8 mouse cellular contexts compared by ENCODE assay signal in the genomic region with DNA sequence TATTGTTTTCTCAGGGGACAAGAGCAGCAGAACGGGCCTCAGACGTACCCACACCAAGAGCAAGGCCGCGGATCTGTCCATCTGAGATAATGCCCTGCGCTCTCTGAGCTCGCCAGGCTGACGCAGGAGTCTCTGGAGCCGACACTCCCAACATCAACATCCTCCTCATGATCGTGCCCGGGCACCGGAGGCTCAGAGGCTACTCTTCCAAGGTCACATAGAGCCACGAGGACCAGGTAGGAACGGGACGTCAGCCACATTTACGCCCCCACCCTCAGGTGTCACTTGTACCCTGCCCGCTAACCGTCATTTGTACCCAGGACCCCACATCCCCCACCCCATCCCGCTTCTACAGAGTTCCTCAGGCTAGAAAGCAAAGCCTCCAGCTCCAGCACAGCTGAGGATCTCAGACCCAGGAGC. TPM values are rescaled to one million over a fixed set of nuclear protein-coding genes. Genes with fewer than 3 reads are reported as not detected.
DNase-seq lines count a peak whose midpoint lies in the region; ATAC-seq and TF ChIP-seq lines count a peak whose summit lies in the region.

No protein-coding gene starts in this region.

- no peak for TF ChIP-seq POLR2A in bone marrow macrophage, adult 2 months (IDR thresholded peaks at IDR 0.05; ENCODE audit: borderline replicate concordance, low read depth, low read length)

- no peaks in the 10 kb centered on the region for H3K9me3 ChIP-seq in kidney, embryonic 15.5 days (replicated peaks)
- no peaks in the 10 kb centered on the region for H3K9me3 ChIP-seq in forebrain, embryonic 13.5 days (replicated peaks)
- H3K9me3 ChIP-seq in midbrain, embryonic 13.5 days: no peaks in the 10 kb centered on the region

- peak overlapping the region; percentile 84 for H3K27ac ChIP-seq in kidney, embryonic 15.5 days
- H3K27ac ChIP-seq in bone marrow macrophage, adult 2 months (ENCODE audit: insufficient read depth, low read depth, low read length): no peak overlapping the region
- H3K27ac ChIP-seq in forebrain, embryonic 13.5 days: peak overlapping the region; percentile 68
- H3K27ac ChIP-seq in midbrain, embryonic 13.5 days: peak overlapping the region; percentile 97

- no peak for TF ChIP-seq CTCF in bone marrow macrophage, adult 2 months (IDR thresholded peaks at IDR 0.05; ENCODE audit: low read depth, low read length)

- 0% methylated on average over 18 of the region's 18 CpGs for WGBS in kidney, embryonic 15.5 days
- WGBS in forebrain, embryonic 13.5 days: 1% methylated on average over 18 of the region's 18 CpGs
- under 1% methylated on average over 18 of the region's 18 CpGs for WGBS in midbrain, embryonic 13.5 days

- H3K9ac ChIP-seq in kidney, embryonic 15.5 days: peak overlapping the region; percentile 85
- peak overlapping the region; percentile 86 for H3K9ac ChIP-seq in forebrain, embryonic 13.5 days
- peak overlapping the region; percentile 83 for H3K9ac ChIP-seq in midbrain, embryonic 13.5 days (replicated peaks)

- no peaks in the 10 kb centered on the region; the same call in 1 of the 2 replicates for H3K27me3 ChIP-seq in kidney, embryonic 15.5 days
- H3K27me3 ChIP-seq in forebrain, embryonic 13.5 days: no peaks in the 10 kb centered on the region
- H3K27me3 ChIP-seq in midbrain, embryonic 13.5 days: no peaks in the 10 kb centered on the region

- ATAC-seq in kidney, embryonic 15.5 days (replicated peaks; ENCODE audit: low FRiP score): peak; percentile 63
- ATAC-seq in forebrain, embryonic 13.5 days: peak; percentile 72; the same call in 1 of the 2 replicates
- peak; percentile 81 for ATAC-seq in midbrain, embryonic 13.5 days

- DNase-seq in kidney, adult 18-20 months: no peak
- DNase-seq in liver: peak; percentile 88
- DNase-seq in cerebellum, adult 11 months: no peak
- DNase-seq in layer of hippocampus, adult 8-10 months (ENCODE audit: low spot score in 2 of 2): no peak

- H3K4me3 ChIP-seq in kidney, embryonic 15.5 days (replicated peaks): peak overlapping the region; percentile 77
- peak overlapping the region; percentile 63 for H3K4me3 ChIP-seq in bone marrow macrophage, adult 2 months (ENCODE audit: insufficient read depth, low read length)
- H3K4me3 ChIP-seq in forebrain, embryonic 13.5 days: peak overlapping the region; percentile 74
- H3K4me3 ChIP-seq in midbrain, embryonic 13.5 days (replicated peaks): peak overlapping the region; percentile 68

- H3K36me3 ChIP-seq in kidney, embryonic 15.5 days: peaks cover 3% of the 10 kb centered on the region; the same call in 1 of the 2 replicates
- H3K36me3 ChIP-seq in forebrain, embryonic 13.5 days (ENCODE audit: poor library complexity, severe bottlenecking): peaks cover 13% of the 10 kb centered on the region; the same call in 1 of the 2 replicates
- H3K36me3 ChIP-seq in midbrain, embryonic 13.5 days: peaks cover 8% of the 10 kb centered on the region; the same call in 1 of the 2 replicates

- H3K4me1 ChIP-seq in kidney, embryonic 15.5 days: peaks cover 23% of the 10 kb centered on the region
- H3K4me1 ChIP-seq in bone marrow macrophage, adult 2 months (ENCODE audit: control insufficient read depth, insufficient read depth, low read length): peaks cover 6% of the 10 kb centered on the region
- peaks cover 32% of the 10 kb centered on the region for H3K4me1 ChIP-seq in forebrain, embryonic 13.5 days
- H3K4me1 ChIP-seq in midbrain, embryonic 13.5 days (replicated peaks): peaks cover 44% of the 10 kb centered on the region

- peak overlapping the region; percentile 90 for H3K4me2 ChIP-seq in kidney, embryonic 15.5 days
- H3K4me2 ChIP-seq in forebrain, embryonic 13.5 days: peak overlapping the region; percentile 97
- H3K4me2 ChIP-seq in midbrain, embryonic 13.5 days (replicated peaks): peak overlapping the region; percentile 79

RNA-seq across cellular contexts. Expression of gene 1700037H04Rik, which starts 0.4 kb away (rescaled TPM):
- polyA plus RNA-seq in kidney, embryonic 15.5 days (2015; fragmentation: Nextera tagmentation; extraction: Ambion mirVana): 82.9 and 91.1 TPM in 2 replicates
- polyA plus RNA-seq in bone marrow macrophage, adult 2 months (2012; ENCODE audit: insufficient read depth, insufficient read length, missing spikeins): 53.6 and 55.6 TPM in 2 replicates
- 97.1 and 99.3 TPM in 2 replicates for polyA plus RNA-seq in forebrain, embryonic 13.5 days (2015; fragmentation: Nextera tagmentation; extraction: Ambion mirVana)
- 89.6 and 92.2 TPM in 2 replicates for polyA plus RNA-seq in midbrain, embryonic 13.5 days (2015; fragmentation: Nextera tagmentation; extraction: Ambion mirVana)
- 10 to 100 TPM; 53.5 to 59.8 (median 57.2) TPM for total RNA-seq in layer of hippocampus, adult 8-10 months (2022)

RNA-seq across cellular contexts. Expression of gene Cenpb, which starts 20.4 kb away (rescaled TPM):
- polyA plus RNA-seq in kidney, embryonic 15.5 days (2015; fragmentation: Nextera tagmentation; extraction: Ambion mirVana): 10.6 and 10.8 TPM in 2 replicates
- 88.2 and 88.3 TPM in 2 replicates for polyA plus RNA-seq in bone marrow macrophage, adult 2 months (2012; ENCODE audit: insufficient read depth, insufficient read length, missing spikeins)
- polyA plus RNA-seq in forebrain, embryonic 13.5 days (2015; fragmentation: Nextera tagmentation; extraction: Ambion mirVana): 14.8 and 15.3 TPM in 2 replicates
- 13.3 and 15.0 TPM in 2 replicates for polyA plus RNA-seq in midbrain, embryonic 13.5 days (2015; fragmentation: Nextera tagmentation; extraction: Ambion mirVana)
- 10 to 100 TPM; 65.8 to 79.4 (median 73.1) TPM for total RNA-seq in layer of hippocampus, adult 8-10 months (2022)

RNA-seq across cellular contexts. Expression of gene Gm11037, which starts 26.2 kb away (rescaled TPM):
- not detected in 2 replicates for polyA plus RNA-seq in kidney, embryonic 15.5 days (2015; fragmentation: Nextera tagmentation; extraction: Ambion mirVana)
- polyA plus RNA-seq in bone marrow macrophage, adult 2 months (2012; ENCODE audit: insufficient read depth, insufficient read length, missing spikeins): not detected in 2 replicates
- polyA plus RNA-seq in forebrain, embryonic 13.5 days (2015; fragmentation: Nextera tagmentation; extraction: Ambion mirVana): not detected in 2 replicates
- not detected in 2 replicates for polyA plus RNA-seq in midbrain, embryonic 13.5 days (2015; fragmentation: Nextera tagmentation; extraction: Ambion mirVana)
- total RNA-seq in layer of hippocampus, adult 8-10 months (2022): not detected

RNA-seq across cellular contexts. Expression of gene Cdc25b, which starts 27.2 kb away (rescaled TPM):
- polyA plus RNA-seq in kidney, embryonic 15.5 days (2015; fragmentation: Nextera tagmentation; extraction: Ambion mirVana): 62.1 and 71.5 TPM in 2 replicates
- polyA plus RNA-seq in bone marrow macrophage, adult 2 months (2012; ENCODE audit: insufficient read depth, insufficient read length, missing spikeins): 47.1 and 56.5 TPM in 2 replicates
- 52.0 and 59.7 TPM in 2 replicates for polyA plus RNA-seq in forebrain, embryonic 13.5 days (2015; fragmentation: Nextera tagmentation; extraction: Ambion mirVana)
- 50.6 and 59.3 TPM in 2 replicates for polyA plus RNA-seq in midbrain, embryonic 13.5 days (2015; fragmentation: Nextera tagmentation; extraction: Ambion mirVana)
- 10 to 100 TPM; 21.6 to 31.4 (median 25.4) TPM for total RNA-seq in layer of hippocampus, adult 8-10 months (2022)

RNA-seq across cellular contexts. Expression of gene Spef1, which starts 27.6 kb away (rescaled TPM):
- polyA plus RNA-seq in kidney, embryonic 15.5 days (2015; fragmentation: Nextera tagmentation; extraction: Ambion mirVana): 3.2 and 3.6 TPM in 2 replicates
- polyA plus RNA-seq in bone marrow macrophage, adult 2 months (2012; ENCODE audit: insufficient read depth, insufficient read length, missing spikeins): 7.1 and 8.9 TPM in 2 replicates
- 12.5 and 12.6 TPM in 2 replicates for polyA plus RNA-seq in forebrain, embryonic 13.5 days (2015; fragmentation: Nextera tagmentation; extraction: Ambion mirVana)
- 10.8 and 11.5 TPM in 2 replicates for polyA plus RNA-seq in midbrain, embryonic 13.5 days (2015; fragmentation: Nextera tagmentation; extraction: Ambion mirVana)
- total RNA-seq in layer of hippocampus, adult 8-10 months (2022): 10 to 100 TPM in 2 of 4 experiments, 1 to 10 TPM in 2; 6.7 to 10.7 (median 8.8) TPM
